Mouse (Mus musculus) G1E (cell line): ENCODE data around the gene Gm9964.

Experiments
- CTCF ChIP-seq: IDR thresholded peaks from 2 replicates; pipeline ENCODE4 v1.5.1; 2012; ENCODE audit warnings: low read depth, low read length, inconsistent platforms, mixed read lengths
- GATA1 ChIP-seq: IDR thresholded peaks from 2 replicates; pipeline ENCODE4 v1.6.1; 2012; ENCODE audit warnings: borderline replicate concordance, low read length, inconsistent platforms, mixed read lengths
- GATA2 ChIP-seq: IDR thresholded peaks from 2 replicates; pipeline ENCODE4 v1.6.1; 2012; ENCODE audit warnings: low read depth, low read length, inconsistent platforms, borderline replicate concordance
- POLR2AphosphoS5 ChIP-seq: IDR thresholded peaks from 2 replicates; pipeline ENCODE4 v1.6.1; 2012; ENCODE audit warnings: low read depth, low read length, inconsistent platforms; ENCODE audit not compliant: insufficient replicate concordance
- TAL1 ChIP-seq: conservative IDR thresholded peaks from 2 replicates; pipeline ENCODE4 v1.6.1; 2012; ENCODE audit warnings: low read depth, low read length, inconsistent platforms, mixed read lengths

DNA sequence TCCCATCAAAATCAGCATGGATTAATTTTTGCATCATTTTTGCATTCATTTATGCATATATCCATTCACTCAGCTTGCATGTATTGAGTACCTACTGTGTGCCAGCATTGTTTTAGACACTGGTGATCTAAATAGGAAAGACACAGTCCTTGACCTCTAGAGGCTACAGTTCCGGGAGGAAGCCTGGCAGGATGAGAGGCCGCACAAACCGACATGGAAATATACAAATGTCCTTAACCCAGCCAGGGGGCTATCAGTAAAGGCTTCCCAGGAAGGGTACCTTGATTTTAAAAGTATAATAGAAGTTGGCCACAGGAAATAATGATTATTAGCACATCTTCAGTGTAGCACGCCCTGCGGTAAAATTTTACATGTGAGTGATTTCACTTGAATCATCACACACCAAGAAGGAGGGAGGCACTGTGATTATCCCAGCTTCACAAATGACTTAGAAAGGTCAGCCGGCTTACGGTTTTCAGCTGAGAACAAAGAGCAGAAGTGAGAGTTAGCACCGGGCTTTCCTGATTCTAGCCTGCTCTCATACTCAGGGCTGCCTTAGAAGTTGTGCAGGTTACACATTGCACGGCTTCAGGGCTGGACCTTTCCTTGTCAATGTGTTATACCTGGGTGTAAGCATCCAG lies 11.0 kb upstream of the Gm9964 start:
- TF ChIP-seq CTCF (no peak), GATA1 (no peak), POLR2AphosphoS5 (no peak), TAL1 (no peak), GATA2 (no peak)
